Mouse (Mus musculus): ENCODE results near the gene Hras. TPM values are rescaled to one million over a fixed set of nuclear protein-coding genes. Genes with fewer than 3 reads are reported as not detected.

The Hras gene
- polyA plus RNA-seq, 1 experiment = 29.0 TPM

- Histone ChIP-seq H3K27me3 (ENCODE audit: control insufficient read depth, insufficient read depth, low read length) (no peaks in the 10 kb centered on the region), H3K4me3 (ENCODE audit: extremely low read depth, insufficient read depth, insufficient read length) (no peak overlapping the region), H3K36me3 (ENCODE audit: control insufficient read depth, insufficient read depth, low read length) (peaks cover 2% of the 10 kb centered on the region; the same call in 1 of the 2 replicates), H3K4me1 (ENCODE audit: control insufficient read depth, insufficient read depth, insufficient read length) (no peaks in the 10 kb centered on the region), H3K27ac (ENCODE audit: insufficient read depth, low read length) (no peak overlapping the region)
- no peak for DNase-seq (ENCODE audit: low read depth in 1 of 2, low spot score in 2 of 2)
- 86% methylated on average over 4 of the region's 4 CpGs for whole genome bisulfite sequencing
- no peak for TF ChIP-seq POLR2A (IDR thresholded peaks at IDR 0.05; ENCODE audit: low read depth, low read length)
- TF ChIP-seq CTCF (IDR thresholded peaks at IDR 0.05; ENCODE audit: extremely low read depth, insufficient read depth, insufficient read length, insufficient replicate concordance) = no peak
Observed at GRCm38 (mm10) chr7:141141326-141141725, 52.5 kb downstream of the Hras start.

Other genes starting within 250 kb of the Hras start
- gene Ifitm5, start 243.7 kb downstream of the Hras start, polyA plus RNA-seq (2012; rRNA removed) = 1.2 and 1.3 TPM in 2 replicates
- not detected in 2 replicates for gene Gm45717, start 238.1 kb downstream of the Hras start, polyA plus RNA-seq (2012; rRNA removed)
- 279 and 436 TPM in 2 replicates for gene Ifitm2, start 238.0 kb downstream of the Hras start, polyA plus RNA-seq (2012; rRNA removed)
- 159 and 265 TPM in 2 replicates for gene Ifitm1, start 226.8 kb downstream of the Hras start, polyA plus RNA-seq (2012; rRNA removed)
- gene Ifitm3, start 183.2 kb downstream of the Hras start, polyA plus RNA-seq (2012; rRNA removed) = 177 and 277 TPM in 2 replicates
- 25.5 and 45.9 TPM in 2 replicates for gene Ifitm6, start 176.1 kb downstream of the Hras start, polyA plus RNA-seq (2012; rRNA removed)
- gene Gm17387, start 164.9 kb downstream of the Hras start, polyA plus RNA-seq (2012; rRNA removed) = not detected in 2 replicates
- 0.79 and 1.9 TPM in 2 replicates for gene B4galnt4, start 132.9 kb downstream of the Hras start, polyA plus RNA-seq (2012; rRNA removed)
- 30.1 and 36.7 TPM in 2 replicates for gene Pkp3, start 115.8 kb downstream of the Hras start, polyA plus RNA-seq (2012; rRNA removed)
- gene Sigirr, start 93.4 kb downstream of the Hras start, polyA plus RNA-seq (2012; rRNA removed) = 35.8 and 45.5 TPM in 2 replicates
- 0.02 and 0.23 TPM in 2 replicates for gene Ano9, start 76.2 kb downstream of the Hras start, polyA plus RNA-seq (2012; rRNA removed)
- gene Ptdss2, start 71.6 kb downstream of the Hras start, polyA plus RNA-seq (2012; rRNA removed) = 26.8 and 27.0 TPM in 2 replicates
- gene Rnh1, start 21.1 kb downstream of the Hras start, polyA plus RNA-seq (2012; rRNA removed) = 90.8 and 113 TPM in 2 replicates
- gene Lrrc56, start 152 bp upstream of the Hras start, polyA plus RNA-seq (2012; rRNA removed) = 5.2 and 5.5 TPM in 2 replicates
- gene Lmntd2, start 20.1 kb upstream of the Hras start, polyA plus RNA-seq (2012; rRNA removed) = 6.8 and 7.4 TPM in 2 replicates
- 13.0 and 18.4 TPM in 2 replicates for gene Rassf7, start 21.9 kb upstream of the Hras start, polyA plus RNA-seq (2012; rRNA removed)
- 29.3 and 31.4 TPM in 2 replicates for gene Phrf1, start 34.8 kb upstream of the Hras start, polyA plus RNA-seq (2012; rRNA removed)
- gene Irf7, start 72.5 kb upstream of the Hras start, polyA plus RNA-seq (2012; rRNA removed) = 105 and 160 TPM in 2 replicates
- 0.14 and 0.15 TPM in 2 replicates for gene Cdhr5, start 82.8 kb upstream of the Hras start, polyA plus RNA-seq (2012; rRNA removed)
- 1.6 and 4.5 TPM in 2 replicates for gene Sct, start 85.1 kb upstream of the Hras start, polyA plus RNA-seq (2012; rRNA removed)
- 0.09 and 0.22 TPM in 2 replicates for gene Drd4, start 98.0 kb upstream of the Hras start, polyA plus RNA-seq (2012; rRNA removed)
- gene Deaf1, start 133.7 kb upstream of the Hras start, polyA plus RNA-seq (2012; rRNA removed) = 15.3 and 15.9 TPM in 2 replicates
- 32.4 and 37.0 TPM in 2 replicates for gene Tmem80, start 133.7 kb upstream of the Hras start, polyA plus RNA-seq (2012; rRNA removed)
- 2.5 TPM in 2 replicates for gene Eps8l2, start 144.9 kb upstream of the Hras start, polyA plus RNA-seq (2012; rRNA removed)
- gene Taldo1, start 198.2 kb upstream of the Hras start, polyA plus RNA-seq (2012; rRNA removed) = 155 and 184 TPM in 2 replicates
- 56.7 and 72.5 TPM in 2 replicates for gene Gatd1, start 220.1 kb upstream of the Hras start, polyA plus RNA-seq (2012; rRNA removed)
- gene Cend1, start 235.5 kb upstream of the Hras start, polyA plus RNA-seq (2012; rRNA removed) = 0.08 and 0.11 TPM in 2 replicates
- gene Slc25a22, start 243.9 kb upstream of the Hras start, polyA plus RNA-seq (2012; rRNA removed) = 66.2 and 89.4 TPM in 2 replicates